Mouse (Mus musculus) gastrocnemius, postnatal 25 days (tissue): ENCODE results near the gene Gipr. TPM values are rescaled to one million over a fixed set of nuclear protein-coding genes. Genes with fewer than 3 reads are reported as not detected.

ENCODE experiments used
- DNase-seq: peaks from one replicate; pipeline ENCODE4 v3.0.0; 2022
- total RNA-seq, 2 experiments: library from RNA; stranded (reverse); gene quantifications; 1 replicate in 1 of 2; 2 replicates in 1 of 2; pipeline ENCODE4 v1.2.3; 2021

The Gipr gene
- total RNA-seq, 2 experiments from 2014 or later, result not detected

DNA sequence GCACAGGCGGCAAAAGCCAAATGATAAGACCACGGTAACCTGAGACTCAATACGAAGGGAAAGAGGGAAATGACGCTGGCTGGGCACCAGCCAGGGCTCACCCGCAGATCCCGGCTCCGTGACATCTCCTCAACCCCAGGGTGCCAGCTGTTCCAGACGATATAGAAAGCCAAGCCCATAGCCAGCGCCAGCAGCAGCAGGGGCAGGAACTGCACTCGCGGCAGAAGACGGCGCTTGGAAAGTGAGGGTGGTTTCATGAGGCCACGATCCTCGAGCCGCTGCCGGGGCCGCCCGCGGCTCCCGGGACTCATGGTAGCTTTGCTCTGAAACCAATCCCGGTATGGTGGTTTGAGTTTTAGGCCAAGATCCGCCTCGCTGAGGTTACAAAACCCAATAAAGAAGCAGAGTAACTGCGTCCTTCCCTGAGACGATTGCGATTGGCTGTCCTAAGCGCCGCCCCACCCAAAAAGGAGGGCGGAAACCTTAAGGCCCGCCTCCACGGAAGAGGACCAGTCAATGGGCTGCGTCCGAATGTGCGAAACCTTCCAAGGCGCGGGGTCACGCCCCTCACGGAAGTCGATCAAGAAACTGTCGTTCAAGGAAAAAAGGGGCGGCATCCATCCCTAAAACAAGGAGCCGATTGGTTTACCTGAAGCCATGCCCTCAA, 16.9 kb downstream of the Gipr start, which contains the start of gene Qpctl:
Qpctl (minus strand) TSS at position 417 of the 667 bp plus-strand sequence.
- DNase-seq, result peak; percentile 99

GRCm38 (mm10) chr7:19148180-19148874, 17.6 kb downstream of the Gipr start:
- no peak for DNase-seq

- no peak for DNase-seq
These were observed 18.4 kb downstream of the Gipr start for GRCm38 (mm10) chr7:19147497-19148045.

- no peak for DNase-seq
These were observed 19.1 kb downstream of the Gipr start for GRCm38 (mm10) chr7:19146793-19147192.

DNA sequence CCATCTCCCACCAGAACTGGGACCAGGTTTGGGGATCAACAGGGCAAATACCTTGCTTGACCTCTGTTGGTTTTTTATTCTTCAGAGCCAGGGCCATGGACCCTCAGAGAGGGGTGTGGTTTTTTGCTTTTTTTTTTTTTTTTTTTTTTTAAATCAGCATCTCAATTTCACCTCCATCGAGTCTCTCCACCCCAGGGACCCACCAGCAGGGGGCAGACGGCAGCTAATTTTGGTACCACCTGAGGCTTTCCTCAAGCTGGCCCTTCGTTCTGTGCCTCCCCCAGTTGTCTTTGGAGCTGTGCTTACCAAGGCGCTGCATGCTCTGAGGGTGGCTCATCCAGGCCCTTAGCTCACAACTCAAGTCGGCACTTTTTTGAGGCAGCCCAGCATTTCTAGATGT, 28.5 kb downstream of the Gipr start:
- no peak for DNase-seq

DNA sequence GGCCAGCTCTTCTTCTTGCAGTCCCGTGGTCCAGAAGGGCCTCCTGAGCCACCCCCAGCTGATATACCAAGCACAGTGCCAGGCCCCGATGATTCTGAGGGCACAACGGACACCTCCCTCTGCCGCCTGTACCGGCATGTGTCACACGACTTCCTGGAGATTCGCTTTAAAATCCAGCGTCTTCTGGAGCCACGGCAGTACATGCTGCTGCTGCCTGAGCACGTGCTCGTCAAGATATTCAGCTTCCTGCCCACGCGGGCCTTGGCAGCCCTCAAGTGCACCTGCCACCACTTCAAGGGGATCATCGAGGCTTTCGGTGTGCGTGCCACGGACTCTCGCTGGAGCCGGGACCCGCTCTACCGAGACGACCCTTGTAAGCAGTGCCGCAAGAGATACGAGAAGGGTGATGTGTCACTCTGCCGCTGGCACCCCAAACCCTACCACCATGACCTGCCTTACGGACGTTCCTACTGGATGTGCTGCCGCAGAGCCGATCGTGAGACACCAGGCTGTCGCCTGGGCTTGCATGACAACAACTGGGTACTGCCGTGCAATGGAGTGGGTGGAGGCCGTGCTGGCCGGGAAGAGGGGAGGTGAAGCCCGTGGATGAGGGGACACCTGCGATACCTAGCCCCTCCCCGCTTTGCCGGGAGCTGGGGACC, 29.1 kb downstream of the Gipr start:
- DNase-seq, result no peak

DNA sequence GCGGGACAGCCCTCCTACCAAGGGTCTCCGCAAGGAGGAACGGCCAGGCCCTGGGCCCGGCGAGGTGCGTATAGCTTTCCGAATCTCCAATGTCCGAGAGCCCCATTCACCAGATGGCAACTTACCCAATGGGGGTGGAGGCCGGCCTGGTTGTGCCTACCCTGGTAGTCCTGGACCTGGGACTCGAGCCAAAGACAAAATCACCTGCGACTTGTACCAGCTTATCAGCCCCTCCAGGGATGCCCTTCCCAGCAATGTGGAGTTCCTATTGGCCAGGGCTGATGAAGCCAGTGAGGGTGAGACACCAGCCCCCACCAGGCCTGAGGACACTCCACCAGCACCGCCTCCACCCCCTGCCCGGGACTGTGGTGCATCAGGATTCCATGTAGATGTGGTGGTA, 29.8 kb downstream of the Gipr start:
- no peak for DNase-seq

GRCm38 (mm10) chr7:19131324-19131848, 34.5 kb downstream of the Gipr start:
- peak; percentile 99 for DNase-seq

DNA sequence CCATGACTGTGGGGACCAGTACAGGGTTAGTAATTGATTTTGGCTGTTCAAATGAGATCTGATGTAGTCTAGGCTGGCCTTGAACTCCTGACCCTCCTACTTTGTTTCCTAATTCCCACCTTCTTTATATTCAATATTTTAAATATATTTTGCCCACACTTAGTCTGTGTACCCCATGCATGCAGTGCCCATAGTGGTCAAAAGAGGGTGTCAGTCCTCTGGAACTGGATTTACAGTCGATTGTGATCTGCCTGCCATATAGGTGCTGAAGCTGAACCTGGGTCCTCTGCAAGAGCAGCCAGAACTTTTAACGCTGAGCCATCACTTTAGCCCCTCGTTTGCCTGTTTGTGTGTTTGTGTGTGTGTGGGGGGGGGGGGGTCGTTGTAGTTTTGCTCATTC, 35.3 kb downstream of the Gipr start:
- DNase-seq, result no peak

DNA sequence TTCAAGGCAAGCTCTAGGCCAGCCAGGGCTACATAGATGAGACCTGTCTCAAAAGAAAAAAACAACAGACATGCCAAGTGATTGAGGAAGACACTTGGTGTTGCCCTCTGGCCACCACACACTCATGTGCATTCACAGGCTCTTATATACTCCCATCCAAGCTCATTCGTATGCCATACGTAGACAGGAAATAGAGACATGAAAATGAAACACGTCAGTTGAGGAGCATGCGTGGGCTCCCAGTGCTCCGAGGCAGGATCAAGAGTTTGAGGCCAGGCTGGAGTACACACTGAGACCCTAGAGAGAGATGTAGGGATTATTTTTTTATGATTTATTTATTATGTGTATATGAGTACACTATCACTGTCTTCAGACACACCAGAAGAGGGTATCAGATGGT, 36.5 kb downstream of the Gipr start:
- DNase-seq, result no peak

- no peak for DNase-seq
These were observed 38.2 kb downstream of the Gipr start for GRCm38 (mm10) chr7:19127744-19128143.

GRCm38 (mm10) chr7:19124713-19125112, 41.2 kb downstream of the Gipr start:
- no peak for DNase-seq

GRCm38 (mm10) chr7:19121686-19122085, 44.2 kb downstream of the Gipr start:
- no peak for DNase-seq

DNA sequence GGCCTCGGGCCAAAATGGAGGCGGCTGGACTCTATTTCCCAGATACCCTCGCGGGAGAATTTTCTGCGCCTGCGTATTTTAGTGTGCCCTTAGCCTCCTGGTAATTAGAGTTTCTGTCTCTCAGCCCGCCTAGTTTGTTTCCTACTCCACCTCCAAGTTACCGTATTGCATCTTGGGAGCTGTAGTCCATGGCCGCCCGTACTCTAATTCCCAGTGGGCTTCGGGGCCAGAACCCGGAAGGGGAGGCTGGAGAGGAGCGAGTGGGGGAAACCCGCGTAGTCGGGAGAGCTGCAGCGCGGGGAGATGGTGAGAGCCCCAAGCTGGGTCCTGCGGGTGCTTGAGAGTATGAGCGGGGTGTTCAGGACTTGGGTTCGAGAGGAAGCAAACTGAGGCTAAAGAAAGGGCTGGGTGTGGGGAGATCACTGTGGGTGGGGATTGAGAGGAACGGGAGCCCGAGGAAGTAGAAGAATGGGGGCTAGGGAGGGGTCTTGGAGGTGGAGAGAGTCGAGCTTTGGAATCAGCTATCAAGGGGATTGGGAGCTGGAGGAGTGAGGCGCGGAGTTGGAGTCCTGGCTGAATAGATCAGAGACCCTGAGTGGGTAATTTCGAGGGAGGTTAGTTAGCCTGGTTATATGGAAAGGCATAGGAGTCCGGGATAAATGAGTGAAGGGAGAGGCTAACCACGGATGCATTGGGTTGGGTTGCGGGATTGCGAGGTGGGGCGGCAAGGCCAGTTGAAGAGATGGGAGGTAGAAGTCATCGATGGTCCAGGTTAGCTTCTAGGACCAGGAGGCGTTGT, 46.1 kb downstream of the Gipr start, which contains the start of gene Fbxo46:
Fbxo46 (plus strand) TSS at position 229 of the 799 bp plus-strand sequence.
- DNase-seq, result peak; percentile 95

DNA sequence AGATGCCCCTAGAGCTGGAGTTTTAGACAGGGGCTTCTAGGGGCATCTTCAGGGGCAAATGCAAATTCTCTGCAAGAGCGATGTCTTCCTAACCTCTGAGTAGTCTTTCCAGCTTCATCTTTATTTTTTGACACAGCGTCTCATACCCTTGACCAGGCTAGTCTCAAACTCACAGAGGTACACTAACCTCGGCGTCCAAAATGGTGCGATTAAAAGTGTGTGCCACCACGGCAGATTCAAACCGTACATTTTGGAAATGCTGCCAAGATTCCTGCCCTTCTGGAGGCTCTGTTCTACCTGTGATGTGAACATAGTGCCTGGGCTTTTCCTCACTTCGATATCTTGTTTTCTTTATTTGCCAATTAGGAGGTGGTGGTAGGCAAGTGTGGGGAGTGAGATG, 46.8 kb downstream of the Gipr start:
- DNase-seq, result no peak

GRCm38 (mm10) chr7:19118028-19118771, 47.7 kb downstream of the Gipr start, which contains the start of gene Gm4969:
TSS of gene Gm4969 (minus strand) at chr7:19118368.
- peak; percentile 56 for DNase-seq

DNA sequence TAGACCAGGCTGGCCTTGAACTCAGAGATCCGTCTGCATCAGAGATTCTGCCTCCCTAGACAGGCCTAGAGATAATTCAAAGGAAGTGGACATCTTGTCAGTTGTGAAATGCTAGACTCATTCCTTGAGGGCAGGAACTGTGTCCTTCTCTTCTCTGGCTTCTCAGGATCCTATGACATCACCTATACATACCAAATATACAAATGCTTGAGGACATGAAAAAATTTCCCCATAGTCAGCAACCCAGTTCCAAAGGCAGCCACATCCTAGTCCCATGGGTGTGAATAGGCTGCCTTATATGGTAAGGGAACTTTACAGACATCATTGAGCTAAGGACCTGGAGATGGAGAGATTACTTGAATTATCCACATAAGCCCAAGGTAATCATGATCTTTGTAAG, 56.4 kb downstream of the Gipr start:
- DNase-seq, result no peak

GRCm38 (mm10) chr7:19107436-19107835, 58.5 kb downstream of the Gipr start:
- no peak for DNase-seq
